Mouse (Mus musculus): ENCODE results near the gene Mad2l1bp.

Gene Mad2l1bp

DNA sequence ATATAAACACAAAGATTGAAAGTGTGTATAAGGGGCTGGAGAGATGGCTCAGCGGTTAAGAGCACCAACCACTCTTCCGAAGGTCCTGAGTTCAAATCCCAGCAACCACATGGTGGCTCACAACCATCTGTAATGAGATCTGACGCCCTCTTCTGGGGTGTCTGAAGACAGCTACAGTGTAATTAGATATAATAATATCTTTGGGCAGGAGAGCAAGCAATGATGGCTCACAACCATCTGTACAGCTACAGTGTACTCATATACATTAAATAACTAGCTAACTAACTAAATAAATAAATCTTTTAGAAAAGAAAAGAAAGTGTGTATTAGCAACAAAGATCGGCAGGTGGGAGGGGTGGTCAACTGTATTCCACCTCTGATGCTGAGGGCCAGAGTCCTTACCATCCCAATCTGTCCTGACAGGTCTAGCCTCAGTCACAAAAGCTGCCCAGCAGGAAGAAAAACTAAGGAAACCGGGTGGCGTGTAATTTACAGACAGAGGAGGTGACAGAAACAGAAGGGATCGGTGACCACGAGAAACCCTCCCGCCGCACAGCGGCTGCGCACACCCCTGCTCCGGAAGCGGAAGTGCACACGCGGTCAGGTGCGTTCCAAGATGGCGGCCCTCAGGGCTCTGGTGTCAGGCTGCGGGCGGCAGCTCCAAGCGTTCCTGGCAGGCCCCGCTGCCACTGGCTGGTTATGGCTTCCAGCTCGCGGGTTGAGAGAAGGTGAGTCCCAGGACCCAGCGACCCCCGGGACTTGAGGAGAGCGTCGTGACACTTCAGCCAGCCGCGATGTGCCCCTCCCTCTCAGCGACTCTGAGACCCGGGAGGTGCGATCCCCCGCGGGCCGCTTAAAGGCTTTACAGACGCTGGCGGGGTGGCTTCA is 42.7 kb downstream of the Mad2l1bp start, which contains the start of gene Mrps18a:
TSS of gene Mrps18a (plus strand) at position 585 of the 888 bp plus-strand sequence.
- DNase-seq (ENCODE audit: low spot score in 2 of 2): peak; percentile 69 to 87

DNA sequence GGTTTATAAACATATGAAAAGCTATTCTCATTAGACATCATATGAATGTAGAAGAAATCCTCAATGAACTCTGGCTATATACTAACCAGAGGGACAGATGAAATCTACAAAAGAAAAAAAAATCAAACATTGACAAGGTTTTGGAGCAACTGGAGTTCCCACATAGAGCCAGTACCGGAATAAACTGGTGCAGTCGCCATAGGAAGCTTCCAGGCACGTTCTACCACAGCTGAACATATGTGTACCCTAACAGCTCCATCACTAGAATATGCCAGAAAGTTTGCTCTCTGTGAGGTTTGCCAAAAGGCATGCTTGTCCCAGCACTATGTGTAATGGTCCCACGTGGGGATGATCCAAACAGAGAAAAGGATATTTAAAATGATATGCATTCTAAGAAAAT is 45.1 kb downstream of the Mad2l1bp start:
- no peak for DNase-seq (ENCODE audit: low spot score in 2 of 2)

DNA sequence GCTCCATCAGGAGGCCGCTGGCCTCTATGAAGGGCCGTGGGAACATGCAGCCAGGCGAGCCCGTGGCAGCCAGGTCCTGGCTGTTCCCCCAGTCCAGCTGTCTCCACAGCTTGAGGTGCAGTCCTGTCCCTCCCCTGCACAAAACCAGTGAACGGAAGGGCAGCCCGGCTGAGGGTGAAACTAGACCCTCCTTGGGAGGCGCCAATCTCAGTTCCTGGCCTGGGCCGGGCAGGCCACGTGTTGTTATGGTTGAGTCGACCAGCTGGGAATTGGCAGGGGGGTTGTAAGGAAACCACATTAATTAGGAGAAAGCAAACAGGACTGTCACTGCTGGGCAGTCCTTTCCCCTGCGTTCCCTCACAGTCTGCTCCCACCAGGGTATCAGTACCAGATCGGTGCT is 48.9 kb downstream of the Mad2l1bp start:
- DNase-seq (ENCODE audit: low spot score in 2 of 2): no peak

DNA sequence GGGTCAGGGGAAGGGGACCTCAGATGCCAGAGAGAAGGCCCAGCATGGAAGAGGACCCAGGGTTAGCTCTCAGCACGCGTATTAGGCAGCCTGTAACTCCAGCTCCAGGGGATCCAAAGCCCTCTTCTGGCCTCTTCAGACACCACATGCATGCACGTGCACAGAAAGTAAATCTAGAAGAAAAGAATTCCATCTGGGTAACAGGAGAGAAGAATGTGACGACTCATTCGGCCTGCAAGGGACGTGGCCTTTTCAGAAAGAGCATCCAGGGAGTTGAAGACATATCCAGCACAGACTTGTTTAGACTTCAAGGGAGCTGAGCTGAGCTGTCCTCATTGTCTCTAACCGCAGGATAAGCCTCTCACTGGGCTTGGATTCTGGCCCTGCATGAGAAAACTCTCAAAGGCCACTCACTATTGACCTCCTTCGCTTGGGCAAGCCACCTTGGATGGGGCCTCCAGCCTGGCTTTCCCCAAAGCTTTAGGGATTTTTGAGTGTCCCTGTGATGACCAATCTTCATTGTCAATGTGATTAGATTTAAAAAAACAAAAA is 50.7 kb downstream of the Mad2l1bp start:
- DNase-seq (ENCODE audit: low spot score in 2 of 2): no peak

DNA sequence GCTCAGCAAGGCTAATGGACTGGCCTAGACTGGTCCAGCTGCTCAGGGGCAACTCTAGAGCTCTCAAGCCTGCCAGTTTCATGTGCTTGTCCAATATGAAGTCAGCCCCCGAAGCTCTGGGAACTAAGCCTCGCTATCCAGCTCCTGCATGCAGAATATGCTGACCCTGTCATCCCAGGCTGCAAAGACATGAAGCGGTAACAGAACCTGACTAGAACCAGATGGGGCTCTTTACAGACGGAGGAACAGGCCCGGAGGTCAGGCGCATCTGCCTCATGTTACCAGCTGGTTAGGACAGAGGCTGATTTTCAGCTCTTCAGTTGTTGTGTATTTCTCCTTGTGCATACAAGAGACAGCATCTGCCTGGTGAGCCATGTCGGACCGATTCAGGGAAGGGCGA is 51.4 kb downstream of the Mad2l1bp start:
- no peak for DNase-seq (ENCODE audit: low spot score in 2 of 2)

DNA sequence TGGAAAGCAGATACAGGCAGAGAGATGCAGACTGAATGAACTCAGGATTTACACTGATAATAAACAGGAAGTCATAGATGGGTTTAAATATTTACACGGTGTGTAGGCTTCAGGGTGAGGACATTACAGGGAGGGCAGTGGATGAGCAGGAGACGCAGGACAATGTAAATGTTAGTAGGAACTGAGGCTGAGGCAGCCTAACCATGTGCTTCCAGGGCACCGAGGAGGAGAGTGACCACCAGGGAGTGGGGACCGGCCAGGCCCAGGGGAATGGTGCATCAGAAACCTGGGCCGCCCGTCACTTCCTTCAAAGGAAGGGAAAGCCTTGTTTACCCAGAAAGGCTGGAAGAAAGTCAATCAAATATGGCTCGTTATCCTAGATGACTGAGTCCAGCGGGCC is 54.8 kb downstream of the Mad2l1bp start:
- DNase-seq (ENCODE audit: low spot score in 2 of 2): no peak
